Mouse (Mus musculus): ENCODE results near the gene Ube2q2. TPM values are rescaled to one million over a fixed set of nuclear protein-coding genes. Genes with fewer than 3 reads are reported as not detected.
A peak's percentile ranks its signal among the peaks of the same experiment; 100 is the strongest.

Gene Ube2q2
- polyA plus RNA-seq, 1 experiment from 2014 or later = 24.5 TPM

DNA sequence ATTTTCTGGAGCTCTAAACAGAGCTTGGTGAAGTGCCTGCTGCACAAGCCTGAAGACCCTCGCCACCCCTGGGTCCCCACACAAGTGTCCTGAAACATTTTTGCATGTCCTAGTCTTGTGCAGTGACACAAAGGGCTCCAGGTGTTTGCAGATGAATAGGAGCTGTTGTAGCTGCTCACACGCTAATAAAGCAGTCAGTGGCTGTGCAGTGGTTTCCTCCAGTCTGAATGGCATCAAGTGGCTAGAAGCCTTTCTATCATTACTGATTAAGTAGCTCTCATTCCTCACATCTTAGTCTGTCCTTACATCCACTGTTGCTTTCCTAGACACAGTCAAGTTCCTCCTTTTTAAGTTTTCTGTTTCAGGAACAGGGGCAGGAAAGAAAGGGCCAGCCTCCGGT, 67.0 kb downstream of the Ube2q2 start:
- Histone ChIP-seq H3K9me3 (ENCODE audit: low read length) (no peaks in the 10 kb centered on the region), H3K27me3 (replicated peaks; ENCODE audit: insufficient read depth, low read length) (no peaks in the 10 kb centered on the region), H3K27ac (ENCODE audit: low read length) (no peak overlapping the region), H3K4me1 (ENCODE audit: insufficient read depth, low read depth, low read length) (no peaks in the 10 kb centered on the region), H3K9ac (replicated peaks; ENCODE audit: low read depth) (no peak overlapping the region), H3K36me3 (ENCODE audit: insufficient read depth, low read length) (peaks cover 29% of the 10 kb centered on the region), H3K4me3 (ENCODE audit: low read depth, low read length) (no peak overlapping the region), H3K4me2 (replicated peaks; ENCODE audit: low read depth, low read length) (no peak overlapping the region)
- 84% methylated on average over 3 of the region's 3 CpGs for WGBS
- ATAC-seq (no peak), DNase-seq (ENCODE audit: low spot score) (no peak)
- TF ChIP-seq EP300 (IDR thresholded peaks at IDR 0.05) (no peak), CTCF (IDR thresholded peaks at IDR 0.05) (no peak)

DNA sequence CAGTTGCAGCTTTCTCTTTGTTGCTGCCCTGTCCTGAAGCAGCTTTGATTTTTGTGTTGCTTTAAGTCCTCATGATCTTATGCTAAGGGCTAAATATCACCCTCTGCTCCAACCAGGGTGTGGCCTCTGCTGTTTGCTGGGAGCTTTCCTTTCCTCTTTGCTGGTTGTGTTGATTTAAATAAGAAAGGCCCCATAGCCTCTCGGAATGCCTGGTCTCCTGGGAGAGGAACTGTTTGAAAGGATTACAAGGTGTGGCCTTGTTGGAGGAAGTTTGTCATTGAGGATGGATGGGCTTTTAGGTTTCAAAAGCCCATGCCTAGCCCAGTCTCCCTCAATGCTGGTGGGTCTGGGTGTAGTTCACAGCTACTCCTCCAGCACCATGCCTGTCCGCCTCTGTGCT, 67.4 kb downstream of the Ube2q2 start:
- H3K27ac ChIP-seq (ENCODE audit: low read length) = no peak overlapping the region
- peaks cover 29% of the 10 kb centered on the region for H3K36me3 ChIP-seq (ENCODE audit: insufficient read depth, low read length)
- H3K27me3 ChIP-seq (replicated peaks; ENCODE audit: insufficient read depth, low read length) = no peaks in the 10 kb centered on the region
- H3K9ac ChIP-seq (replicated peaks; ENCODE audit: low read depth) = no peak overlapping the region
- DNase-seq (ENCODE audit: low spot score) = no peak
- 73% methylated on average over 2 of the region's 2 CpGs for WGBS
- H3K4me2 ChIP-seq (replicated peaks; ENCODE audit: low read depth, low read length) = no peak overlapping the region
- H3K9me3 ChIP-seq (ENCODE audit: low read length) = no peaks in the 10 kb centered on the region
- no peak for ATAC-seq
- H3K4me3 ChIP-seq (ENCODE audit: low read depth, low read length) = no peak overlapping the region
- TF ChIP-seq CTCF (IDR thresholded peaks at IDR 0.05) (no peak), EP300 (IDR thresholded peaks at IDR 0.05) (no peak)
- H3K4me1 ChIP-seq (ENCODE audit: insufficient read depth, low read depth, low read length) = no peaks in the 10 kb centered on the region

DNA sequence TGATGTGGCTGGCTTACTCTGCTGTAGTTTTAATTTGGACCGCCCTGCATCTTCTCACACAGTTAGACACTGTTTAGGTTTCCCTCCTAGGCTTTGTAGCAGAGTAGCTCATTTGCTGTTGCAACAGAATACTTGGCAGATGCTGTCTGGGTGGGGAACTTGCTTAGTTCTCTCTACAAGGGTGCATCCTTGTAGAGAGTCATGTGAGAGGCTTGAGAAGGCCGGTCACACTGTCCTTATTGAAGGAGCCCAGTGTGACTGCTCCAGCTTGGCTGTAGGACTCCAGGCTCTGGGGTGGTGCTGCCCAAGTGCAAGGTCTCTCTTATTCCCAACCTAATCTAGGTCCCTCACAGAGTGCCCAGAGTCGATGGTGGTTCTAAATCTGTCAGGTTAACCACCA, 68.7 kb downstream of the Ube2q2 start:
- DNase-seq (ENCODE audit: low spot score) (no peak), ATAC-seq (no peak)
- peaks cover 38% of the 10 kb centered on the region for H3K36me3 ChIP-seq (ENCODE audit: insufficient read depth, low read length)
- no peaks in the 10 kb centered on the region for H3K9me3 ChIP-seq (ENCODE audit: low read length)
- H3K4me2 ChIP-seq (replicated peaks; ENCODE audit: low read depth, low read length) = no peak overlapping the region
- WGBS = 90% methylated on average over 3 of the region's 3 CpGs
- no peak overlapping the region for H3K4me3 ChIP-seq (ENCODE audit: low read depth, low read length)
- TF ChIP-seq EP300 (IDR thresholded peaks at IDR 0.05) (no peak), CTCF (IDR thresholded peaks at IDR 0.05) (no peak)
- H3K27me3 ChIP-seq (replicated peaks; ENCODE audit: insufficient read depth, low read length) = no peaks in the 10 kb centered on the region
- H3K4me1 ChIP-seq (ENCODE audit: insufficient read depth, low read depth, low read length) = no peaks in the 10 kb centered on the region
- H3K27ac ChIP-seq (ENCODE audit: low read length) = no peak overlapping the region
- no peak overlapping the region for H3K9ac ChIP-seq (replicated peaks; ENCODE audit: low read depth)

- no peaks in the 10 kb centered on the region for H3K4me1 ChIP-seq (ENCODE audit: insufficient read depth, low read depth, low read length)
- H3K9ac ChIP-seq (replicated peaks; ENCODE audit: low read depth) = no peak overlapping the region
- no peak overlapping the region for H3K4me2 ChIP-seq (replicated peaks; ENCODE audit: low read depth, low read length)
- H3K27me3 ChIP-seq (replicated peaks; ENCODE audit: insufficient read depth, low read length) = no peaks in the 10 kb centered on the region
- H3K4me3 ChIP-seq (ENCODE audit: low read depth, low read length) = no peak overlapping the region
- peak; percentile 49; the same call in 1 of the 2 replicates for ATAC-seq
- H3K27ac ChIP-seq (ENCODE audit: low read length) = no peak overlapping the region
- WGBS = 83% methylated on average over 7 of the region's 7 CpGs
- no peak for DNase-seq (ENCODE audit: low spot score)
- TF ChIP-seq CTCF (IDR thresholded peaks at IDR 0.05) (no peak), EP300 (IDR thresholded peaks at IDR 0.05) (no peak)
- H3K36me3 ChIP-seq (ENCODE audit: insufficient read depth, low read length) = peaks cover 15% of the 10 kb centered on the region
- no peaks in the 10 kb centered on the region for H3K9me3 ChIP-seq (ENCODE audit: low read length)
These were observed 76.6 kb downstream of the Ube2q2 start for GRCm38 (mm10) chr9:55225165-55225737.

DNA sequence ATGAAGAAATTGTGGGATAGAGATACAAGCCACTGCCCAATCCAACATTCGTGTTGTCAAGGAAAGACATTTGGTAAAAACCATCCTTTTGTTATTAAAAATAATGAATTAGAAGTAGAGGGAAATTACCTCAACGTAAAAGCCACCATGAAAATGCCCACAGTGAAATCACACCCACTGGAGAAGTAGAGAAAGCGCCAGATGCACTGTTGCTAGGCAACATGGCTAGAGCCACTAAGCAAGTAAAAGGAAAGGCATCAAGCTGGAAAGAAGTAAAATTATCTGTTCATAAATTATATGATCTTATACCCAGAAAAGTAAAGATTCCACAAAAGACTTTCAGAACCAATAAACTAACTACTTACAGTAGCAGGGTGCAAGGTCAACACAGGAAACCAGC, 77.6 kb downstream of the Ube2q2 start:
- 87% methylated on average over 3 of the region's 3 CpGs for WGBS
- no peaks in the 10 kb centered on the region for H3K27me3 ChIP-seq (replicated peaks; ENCODE audit: insufficient read depth, low read length)
- peaks cover 13% of the 10 kb centered on the region for H3K36me3 ChIP-seq (ENCODE audit: insufficient read depth, low read length)
- H3K4me2 ChIP-seq (replicated peaks; ENCODE audit: low read depth, low read length) = no peak overlapping the region
- ATAC-seq (no peak), DNase-seq (ENCODE audit: low spot score) (no peak)
- no peaks in the 10 kb centered on the region for H3K4me1 ChIP-seq (ENCODE audit: insufficient read depth, low read depth, low read length)
- H3K9ac ChIP-seq (replicated peaks; ENCODE audit: low read depth) = no peak overlapping the region
- H3K27ac ChIP-seq (ENCODE audit: low read length) = no peak overlapping the region
- H3K9me3 ChIP-seq (ENCODE audit: low read length) = no peaks in the 10 kb centered on the region
- TF ChIP-seq CTCF (IDR thresholded peaks at IDR 0.05) (no peak), EP300 (IDR thresholded peaks at IDR 0.05) (no peak)
- H3K4me3 ChIP-seq (ENCODE audit: low read depth, low read length) = no peak overlapping the region

- Histone ChIP-seq H3K4me2 (replicated peaks; ENCODE audit: low read depth, low read length) (no peak overlapping the region), H3K9me3 (ENCODE audit: low read length) (no peaks in the 10 kb centered on the region), H3K27me3 (replicated peaks; ENCODE audit: insufficient read depth, low read length) (no peaks in the 10 kb centered on the region), H3K4me1 (ENCODE audit: insufficient read depth, low read depth, low read length) (no peaks in the 10 kb centered on the region), H3K9ac (replicated peaks; ENCODE audit: low read depth) (no peak overlapping the region), H3K4me3 (ENCODE audit: low read depth, low read length) (no peak overlapping the region), H3K36me3 (ENCODE audit: insufficient read depth, low read length) (peaks cover 2% of the 10 kb centered on the region; the same call in 1 of the 2 replicates), H3K27ac (ENCODE audit: low read length) (no peak overlapping the region)
- 82% methylated on average over 4 of the region's 4 CpGs for WGBS
- no peak for DNase-seq (ENCODE audit: low spot score)
- TF ChIP-seq CTCF (IDR thresholded peaks at IDR 0.05) (no peak), EP300 (IDR thresholded peaks at IDR 0.05) (no peak)
- ATAC-seq = no peak
These were observed 79.5 kb downstream of the Ube2q2 start for GRCm38 (mm10) chr9:55228149-55228548.

DNA sequence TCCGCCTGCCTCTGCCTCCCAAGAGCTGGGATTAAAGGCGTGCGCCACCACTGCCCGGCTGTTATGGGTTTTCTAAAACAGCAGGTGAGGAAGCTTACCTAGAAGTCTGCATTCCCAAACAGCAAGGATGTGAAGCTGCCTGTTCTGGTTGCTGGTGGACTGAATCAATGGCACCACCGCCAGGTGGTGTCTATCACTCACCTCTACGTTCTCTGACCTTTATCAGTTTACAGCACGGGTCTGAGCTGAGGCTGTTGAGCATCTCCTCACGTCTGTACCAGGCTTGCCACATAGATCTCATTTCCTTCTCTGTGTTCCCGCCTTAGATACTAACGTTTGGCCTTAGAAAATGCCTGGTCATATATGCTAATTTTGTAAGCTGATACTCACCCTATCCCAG, 80.4 kb downstream of the Ube2q2 start:
- ATAC-seq (no peak), DNase-seq (ENCODE audit: low spot score) (no peak)
- H3K9me3 ChIP-seq (ENCODE audit: low read length) = no peaks in the 10 kb centered on the region
- H3K4me2 ChIP-seq (replicated peaks; ENCODE audit: low read depth, low read length) = no peak overlapping the region
- TF ChIP-seq CTCF (IDR thresholded peaks at IDR 0.05) (0 out of 2 replicates have a peak, but pooled peaks have one; percentile 7), EP300 (IDR thresholded peaks at IDR 0.05) (no peak)
- H3K27ac ChIP-seq (ENCODE audit: low read length) = no peak overlapping the region
- no peak overlapping the region for H3K9ac ChIP-seq (replicated peaks; ENCODE audit: low read depth)
- H3K27me3 ChIP-seq (replicated peaks; ENCODE audit: insufficient read depth, low read length) = no peaks in the 10 kb centered on the region
- WGBS = 57% methylated on average over 10 of the region's 10 CpGs
- H3K36me3 ChIP-seq (ENCODE audit: insufficient read depth, low read length) = no peaks in the 10 kb centered on the region
- H3K4me1 ChIP-seq (ENCODE audit: insufficient read depth, low read depth, low read length) = no peaks in the 10 kb centered on the region
- H3K4me3 ChIP-seq (ENCODE audit: low read depth, low read length) = no peak overlapping the region

Data from lung, postnatal 0 days (tissue).